Mouse (Mus musculus): ENCODE measurements around the gene Tmod1. TPM values are rescaled to one million over a fixed set of nuclear protein-coding genes. Genes with fewer than 3 reads are reported as not detected.

The Tmod1 gene
- polyA plus RNA-seq, 1 experiment from 2014 or later, result 0.52 TPM

Other genes with a start within 250 kb of the Tmod1 start
- 30.9 and 31.8 TPM in 2 replicates for gene Aldh1b1, start 239.9 kb upstream of the Tmod1 start, polyA plus RNA-seq (2015; fragmentation: Nextera tagmentation; extraction: Ambion mirVana)
- 94.2 and 109 TPM in 2 replicates for gene Igfbpl1, start 212.0 kb upstream of the Tmod1 start, polyA plus RNA-seq (2015; fragmentation: Nextera tagmentation; extraction: Ambion mirVana)
- 1.6 TPM in 2 replicates for gene Stra6l, start 190.3 kb upstream of the Tmod1 start, polyA plus RNA-seq (2015; fragmentation: Nextera tagmentation; extraction: Ambion mirVana)
- gene Ccdc180, start 148.6 kb upstream of the Tmod1 start, polyA plus RNA-seq (2015; fragmentation: Nextera tagmentation; extraction: Ambion mirVana), result 0.30 and 0.35 TPM in 2 replicates
- 19.3 and 20.9 TPM in 2 replicates for gene Tdrd7, start 73.6 kb upstream of the Tmod1 start, polyA plus RNA-seq (2015; fragmentation: Nextera tagmentation; extraction: Ambion mirVana)
- gene Ncbp1, start 99.7 kb downstream of the Tmod1 start, polyA plus RNA-seq (2015; fragmentation: Nextera tagmentation; extraction: Ambion mirVana), result 98.8 and 107 TPM in 2 replicates
- gene Tstd2, start 99.8 kb downstream of the Tmod1 start, polyA plus RNA-seq (2015; fragmentation: Nextera tagmentation; extraction: Ambion mirVana), result 32.3 and 37.7 TPM in 2 replicates
- 30.0 and 33.3 TPM in 2 replicates for gene Xpa, start 157.4 kb downstream of the Tmod1 start, polyA plus RNA-seq (2015; fragmentation: Nextera tagmentation; extraction: Ambion mirVana)

Measured in forebrain, embryonic 16.5 days (tissue).